8 mouse cellular contexts compared by ENCODE assay signal in genomic region chr13:80885103-80885833, GRCm38 (mm10). TPM values are rescaled to one million over a fixed set of nuclear protein-coding genes. Genes with fewer than 3 reads are reported as not detected.
DNase-seq lines count a peak whose midpoint lies in the region; ATAC-seq and TF ChIP-seq lines count a peak whose summit lies in the region.

No protein-coding gene starts in this region.

- peak; percentile 64 for ATAC-seq in activated CD4-positive, CD25-positive, alpha-beta regulatory T cell, adult 4 months
- ATAC-seq in megakaryocyte, adult 5-6 weeks (ENCODE audit: poor library complexity, severe bottlenecking) = peak; percentile 51

- peak; percentile 87 to 91 for DNase-seq in gastrocnemius, adult 8-10 months (ENCODE audit: low spot score in 2 of 2)
- peak; percentile 93 for DNase-seq in hindlimb bud, embryonic 11.5 days (ENCODE audit: extremely low spot score, low read depth, low spot score)
- peak; percentile 87 to 96 for DNase-seq in left cerebral cortex, adult 8-10 months (ENCODE audit: low spot score in 2 of 2)
- peak; percentile 97 for DNase-seq in right cerebral cortex, adult 18-20 months
- peak; percentile 83 for DNase-seq in urinary bladder, adult 2 months (ENCODE audit: low spot score)

- peak overlapping the region; percentile 99 for H3K27ac ChIP-seq in cortical plate, adult 2 months (ENCODE audit: insufficient read depth, low read length)

- H3K4me1 ChIP-seq in cortical plate, adult 2 months (ENCODE audit: control insufficient read depth, insufficient read depth, low read length) = peaks cover 1% of the 10 kb centered on the region; the same call in 1 of the 2 replicates

- no peak for TF ChIP-seq CTCF in cortical plate, adult 2 months (IDR thresholded peaks at IDR 0.05; ENCODE audit: extremely low read depth, insufficient read depth, low read length)

- H3K4me3 ChIP-seq in cortical plate, adult 2 months (ENCODE audit: insufficient read depth, low read length) = peak overlapping the region; percentile 67

- peak; percentile 97 for TF ChIP-seq POLR2A in cortical plate, adult 2 months (IDR thresholded peaks at IDR 0.05; ENCODE audit: extremely low read depth, insufficient read depth, low read length)

RNA-seq across cellular contexts. Expression of gene Arrdc3, which starts 2.1 kb away (rescaled TPM):
- polyA plus RNA-seq in activated CD4-positive, CD25-positive, alpha-beta regulatory T cell, adult 4 months (2017; shearing (Covaris generic)) = 1 to 10 TPM; 5.1 to 8.6 TPM
- polyA plus RNA-seq in cortical plate, adult 2 months (2012; rRNA removed) = 41.8 and 50.7 TPM in 2 replicates
- total RNA-seq in gastrocnemius, adult 8-10 months (2022) = 10 to 100 TPM; 27.5 to 39.1 (median 29.0) TPM
- total RNA-seq in left cerebral cortex, adult 8-10 months (2022) = 10 to 100 TPM; 42.5 to 55.6 (median 46.6) TPM
- 44.1 and 57.6 TPM in 2 replicates for total RNA-seq in megakaryocyte, adult 5-6 weeks (2015)
- total RNA-seq in megakaryocyte, adult 5-6 weeks (2017) = 70.0 and 72.3 TPM in 2 replicates
- 24.6 and 25.6 TPM in 2 replicates for polyA plus RNA-seq in urinary bladder, adult 2 months (2012; rRNA removed)

Comparison
In these comparisons a context has a peak if more than half of its experiments do, and no peak if none do; other contexts are left out.
1. Peak in every context shown above with its lines: DNase-seq, ATAC-seq, H3K4me3 ChIP-seq and H3K27ac ChIP-seq.